Mouse (Mus musculus) ES-E14 (cell line): ENCODE results near the gene Elp5. TPM values are rescaled to one million over a fixed set of nuclear protein-coding genes. Genes with fewer than 3 reads are reported as not detected.

Experiments
- DNase-seq: peaks from one replicate; pipeline ENCODE4 v3.0.0-alpha.2; 2013; ENCODE audit warnings: low read depth, low spot score
- H3K27ac ChIP-seq: 2 replicates; pipeline ENCODE4 v1.5.1; 2012; ENCODE audit warnings: low read depth, mild to moderate bottlenecking, low read length, moderate library complexity, mixed read lengths; ENCODE audit not compliant: poor library complexity, insufficient read depth, severe bottlenecking
- H3K36me3 ChIP-seq: 2 replicates; pipeline ENCODE4 v1.6.1; 2012; ENCODE audit warnings: mild to moderate bottlenecking, low read length, moderate library complexity, mixed read lengths; ENCODE audit not compliant: control insufficient read depth, poor library complexity, insufficient read depth, severe bottlenecking
- H3K4me1 ChIP-seq, 2 experiments: fragments of 150-350 bp in 1 of 2; sonication (generic) in 1 of 2; 2 replicates each; pipeline ENCODE4 v1.6.1; 2012; ENCODE audit warnings: low read length in 2 of 2, mild to moderate bottlenecking in 1 of 2, mixed read lengths in 1 of 2; ENCODE audit not compliant: control insufficient read depth in 2 of 2, insufficient read depth in 2 of 2, poor library complexity in 1 of 2
- H3K4me3 ChIP-seq, 2 experiments: fragments of 150-350 bp in 1 of 2; sonication (generic) in 1 of 2; 2 replicates each; pipeline ENCODE4 v1.5.1; 2012; ENCODE audit warnings: low read length in 2 of 2, low read depth in 1 of 2, mild to moderate bottlenecking in 1 of 2, mixed read lengths in 1 of 2; ENCODE audit not compliant: insufficient read depth in 1 of 2, poor library complexity in 1 of 2, severe bottlenecking in 1 of 2
- H3K9ac ChIP-seq: 2 replicates; pipeline ENCODE4 v1.6.1; 2012; ENCODE audit warnings: low read depth, mild to moderate bottlenecking, low read length, mixed read lengths; ENCODE audit not compliant: poor library complexity, insufficient read depth, severe bottlenecking
- H3K9me3 ChIP-seq: fragments of 150-350 bp; sonication (generic); 2 replicates; pipeline ENCODE4 v1.6.1; 2012; ENCODE audit warnings: low read depth, mild to moderate bottlenecking, low read length; ENCODE audit not compliant: control insufficient read depth, insufficient read depth
- CHD2 ChIP-seq: IDR thresholded peaks from 2 replicates; pipeline ENCODE4 v1.6.1; 2014; ENCODE audit warnings: mild to moderate bottlenecking, low read depth, low read length, inconsistent platforms
- HCFC1 ChIP-seq: IDR thresholded peaks from 2 replicates; pipeline ENCODE4 v1.6.1; 2012; ENCODE audit warnings: low read length, inconsistent platforms, borderline replicate concordance; ENCODE audit not compliant: insufficient read depth
- MAFK ChIP-seq: IDR thresholded peaks from 2 replicates; pipeline ENCODE4 v1.6.1; 2014; ENCODE audit warnings: mild to moderate bottlenecking, low read depth, low read length, inconsistent platforms; ENCODE audit not compliant: insufficient read depth
- ZC3H11A ChIP-seq: IDR thresholded peaks from 2 replicates; pipeline ENCODE4 v1.6.1; 2012; ENCODE audit warnings: low read depth, mild to moderate bottlenecking, inconsistent platforms, low read length, borderline replicate concordance
- ZNF384 ChIP-seq: IDR thresholded peaks from 2 replicates; pipeline ENCODE4 v1.6.1; 2012; ENCODE audit warnings: low read depth, low read length, inconsistent platforms
- in situ Hi-C, 2 experiments: fragments of 600-800 bp; cut with MboI; formaldehyde crosslinking; loops; one replicate each; pipeline ENCODE4 v1.15.1; 2025; ENCODE audit warnings: low sequenced_read_pairs in 2 of 2, inconsistent platforms in 1 of 2; ENCODE audit not compliant: unreplicated experiment in 2 of 2
- total RNA-seq: library from RNA; depleted of rRNA; stranded (reverse); fragments of 300-350 nt; gene quantifications from 2 replicates; pipeline ENCODE4 v1.2.3, GENCODE M21; 2012

The Elp5 gene
- total RNA-seq, 1 experiment: 87.9 TPM

- no peak for DNase-seq
- Histone ChIP-seq H3K4me1 (peaks cover 0 to 24% of the 10 kb centered on the region in 2 experiments; a peak in 2 of 4 replicates), H3K36me3 (no peaks in the 10 kb centered on the region; the same call in 1 of the 2 replicates), H3K27ac (no peak overlapping the region), H3K9ac (no peak overlapping the region), H3K4me3 (no peak overlapping the region), H3K9me3 (no peaks in the 10 kb centered on the region)
- in situ Hi-C loops: loop anchor here in 1 of 2 experiments (10.0 kb wide), 1 partner anchor 275 kb away; the partner anchor contains the start of gene Slc16a11
- TF ChIP-seq HCFC1 (no peak), CHD2 (no peak), ZC3H11A (no peak), MAFK (no peak), ZNF384 (no peak)
Measured at GRCm38 (mm10) chr11:69939731-69940130, 42.6 kb downstream of the Elp5 start.

DNA sequence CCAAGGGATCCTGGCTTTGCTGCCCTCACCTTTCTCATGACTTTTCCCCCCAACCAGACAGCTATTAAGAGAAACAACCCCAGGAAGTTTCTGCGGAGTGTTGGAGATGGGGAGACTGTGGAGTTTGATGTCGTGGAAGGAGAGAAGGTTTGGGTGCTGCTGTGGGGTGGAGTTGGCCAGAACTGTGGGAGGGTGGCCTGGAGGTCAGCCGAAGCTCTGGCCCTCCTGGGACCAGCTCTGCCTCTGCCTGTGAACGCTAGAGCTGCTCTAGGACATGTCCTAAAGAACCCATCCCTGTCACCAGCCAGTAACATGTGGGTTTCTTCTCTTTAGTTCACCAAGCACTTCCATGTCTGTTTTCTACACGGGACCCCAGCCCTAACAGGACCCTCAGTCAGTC lies 43.1 kb downstream of the Elp5 start:
- DNase-seq: no peak
- Histone ChIP-seq H3K36me3 (no peaks in the 10 kb centered on the region), H3K4me1 (peaks cover 0 to 24% of the 10 kb centered on the region in 2 experiments; a peak in 2 of 4 replicates)

GRCm38 (mm10) chr11:69938401-69938979 lies 43.8 kb downstream of the Elp5 start:
- Histone ChIP-seq H3K27ac (no peak overlapping the region), H3K4me3 (no peak overlapping the region), H3K36me3 (no peaks in the 10 kb centered on the region), H3K9me3 (no peaks in the 10 kb centered on the region), H3K4me1 (peaks cover 0 to 24% of the 10 kb centered on the region in 2 experiments; a peak in 2 of 4 replicates), H3K9ac (no peak overlapping the region)
- no peak for DNase-seq
- in situ Hi-C loops: loop anchor here in 1 of 2 experiments (10.0 kb wide), 1 partner anchor 276 kb away; the partner anchor contains the start of gene Slc16a11
- no peak for TF ChIP-seq ZC3H11A
- no peak for TF ChIP-seq HCFC1
- TF ChIP-seq MAFK: no peak
- TF ChIP-seq ZNF384: no peak
- no peak for TF ChIP-seq CHD2

More for the DNA sequence above, 43.1 kb downstream of the Elp5 start:
- H3K9me3 ChIP-seq: no peaks in the 10 kb centered on the region
- H3K9ac ChIP-seq: no peak overlapping the region
- H3K27ac ChIP-seq: no peak overlapping the region
- in situ Hi-C loops: loop anchor here in 1 of 2 experiments (10.0 kb wide), 1 partner anchor 276 kb away; the partner anchor contains the start of gene Slc16a11
- no peak for TF ChIP-seq MAFK
- no peak for TF ChIP-seq HCFC1
- no peak for TF ChIP-seq ZC3H11A
- TF ChIP-seq ZNF384: no peak
- no peak for TF ChIP-seq CHD2
- H3K4me3 ChIP-seq: no peak overlapping the region

GRCm38 (mm10) chr11:69937834-69938233 lies 44.5 kb downstream of the Elp5 start:
- in situ Hi-C loops: loop anchor here in 1 of 2 experiments (10.0 kb wide), 1 partner anchor 277 kb away; the partner anchor contains the start of gene Slc16a11
- Histone ChIP-seq H3K9ac (no peak overlapping the region), H3K4me3 (no peak overlapping the region)

More at GRCm38 (mm10) chr11:69937834-69938233, 44.5 kb downstream of the Elp5 start:
- Histone ChIP-seq H3K36me3 (no peaks in the 10 kb centered on the region), H3K9me3 (no peaks in the 10 kb centered on the region), H3K27ac (no peak overlapping the region), H3K4me1 (peaks cover 0 to 24% of the 10 kb centered on the region in 2 experiments; a peak in 2 of 4 replicates)
- DNase-seq: no peak
- no peak for TF ChIP-seq HCFC1
- TF ChIP-seq ZC3H11A: no peak
- no peak for TF ChIP-seq MAFK
